Mouse (Mus musculus) left cerebral cortex, postnatal 4 days (tissue): ENCODE data around the gene Fmnl3. TPM values are rescaled to one million over a fixed set of nuclear protein-coding genes. Genes with fewer than 3 reads are reported as not detected.

ENCODE experiments used
- DNase-seq: peaks from one replicate; pipeline ENCODE4 v3.0.0-alpha.2; 2022
- intact Hi-C: fragments of 180-260 bp; cut with DNase I; formaldehyde crosslinking; loops from one replicate; pipeline ENCODE4 v1.15.1; 2025
- total RNA-seq, 2 experiments: library from RNA; stranded (reverse); gene quantifications; 2 replicates each; pipeline ENCODE4 v1.2.3; 2021

The Fmnl3 gene
- total RNA-seq, 2 experiments from 2014 or later, result 23.2 to 24.0 TPM

GRCm38 (mm10) chr15:99320168-99320674 is 50.1 kb downstream of the Fmnl3 start:
- intact Hi-C loops, result no loop called here
- DNase-seq, result no peak

DNA sequence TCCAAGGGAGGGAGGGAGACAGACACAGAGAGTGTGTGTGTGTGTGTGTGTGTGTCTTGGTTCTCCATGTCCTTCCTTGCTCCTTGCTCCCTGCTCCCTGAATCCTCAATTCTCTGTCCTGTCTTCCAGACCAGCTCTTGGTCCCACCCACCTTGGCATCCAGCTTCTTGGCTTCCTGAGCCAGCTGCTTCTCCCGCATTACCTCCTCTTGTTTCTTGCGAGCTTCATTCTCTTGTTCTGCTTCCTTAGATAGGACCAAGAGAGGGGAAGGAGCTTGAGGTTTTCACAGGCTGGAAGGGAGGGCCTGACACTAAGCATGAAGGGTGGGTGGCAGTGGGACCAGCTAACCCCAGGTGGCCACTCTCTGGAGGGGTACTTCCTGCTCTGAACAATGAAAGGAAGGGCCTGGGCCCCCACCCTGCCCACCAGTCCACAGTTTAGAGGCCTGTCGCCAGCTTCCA is 50.8 kb downstream of the Fmnl3 start:
- intact Hi-C loops, result loop anchor here (5.0 kb wide), 1 partner anchor 53 kb away; the partner anchor contains the start of gene Fmnl3
- no peak for DNase-seq

DNA sequence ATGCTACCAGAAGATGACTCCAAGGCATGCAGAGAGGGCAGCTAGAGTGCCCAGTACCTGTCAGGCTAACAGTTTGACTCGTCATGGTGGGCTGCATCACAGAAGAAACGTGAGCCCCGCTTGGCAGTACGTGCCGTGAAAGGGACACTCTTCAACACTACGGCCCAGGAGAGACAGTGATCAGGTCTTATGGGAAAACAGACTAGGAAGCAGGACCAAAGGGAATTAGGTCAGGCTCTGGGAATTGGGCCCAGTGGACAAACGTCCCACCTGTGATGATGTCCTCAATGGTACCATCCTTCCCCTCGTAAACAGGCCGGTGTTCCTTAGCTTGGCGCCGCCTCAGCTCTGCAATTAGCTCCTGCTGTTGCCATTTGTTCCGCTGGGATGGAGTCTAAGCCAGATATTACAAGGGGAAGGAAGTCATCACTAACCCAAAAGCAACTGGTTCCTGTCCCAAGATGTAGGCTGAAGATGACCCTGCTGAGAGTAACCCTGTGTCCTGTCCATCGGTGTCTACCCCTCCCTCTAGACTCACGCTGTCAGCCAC is 51.3 kb downstream of the Fmnl3 start:
- intact Hi-C loops, result loop anchor here (5.0 kb wide), 1 partner anchor 53 kb away; the partner anchor contains the start of gene Fmnl3
- no peak for DNase-seq

DNA sequence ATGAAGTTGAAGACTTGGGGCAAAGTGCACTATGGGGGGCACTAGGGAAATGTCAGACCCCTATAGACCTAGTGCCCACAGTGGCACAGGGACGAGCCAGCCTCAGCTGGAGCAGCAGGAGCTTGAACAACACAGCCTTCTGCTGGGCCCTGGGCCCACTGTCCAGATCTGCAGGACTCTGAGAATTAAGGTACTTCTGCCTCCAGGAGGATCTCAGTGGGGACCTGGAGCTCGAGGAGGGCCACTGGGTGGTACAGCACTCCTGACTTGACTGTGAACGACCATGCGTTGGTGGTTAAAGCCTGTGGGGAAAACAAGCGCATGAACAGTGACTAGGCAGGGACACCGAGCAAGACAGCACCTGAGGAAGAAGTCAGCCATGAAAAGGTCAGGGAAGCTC is 52.2 kb downstream of the Fmnl3 start:
- intact Hi-C loops, result loop anchor here (5.0 kb wide), 1 partner anchor 54 kb away; the partner anchor contains the start of gene Fmnl3

DNA sequence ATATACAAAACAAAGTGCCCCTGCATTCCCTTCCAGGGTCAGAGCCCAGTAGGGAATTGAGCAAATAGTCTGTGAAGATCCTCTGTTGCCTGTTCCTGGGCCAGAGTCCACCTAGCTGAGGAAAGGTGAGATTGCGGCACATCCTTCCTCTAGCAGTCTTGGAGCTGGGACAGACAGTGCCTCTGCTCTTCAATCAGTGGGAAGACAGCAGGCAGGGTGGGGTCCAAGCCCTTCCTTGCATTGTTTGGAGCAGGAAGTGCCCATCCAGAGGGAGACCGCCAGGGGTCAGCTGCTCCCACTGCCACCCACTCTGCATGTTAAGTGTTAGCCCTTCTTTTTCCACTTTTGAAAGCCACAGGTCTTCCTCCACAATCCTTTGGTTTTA is 53.0 kb downstream of the Fmnl3 start:
- no peak for DNase-seq
- intact Hi-C loops, result loop anchor here (5.0 kb wide), 1 partner anchor 55 kb away; the partner anchor contains the start of gene Fmnl3

More for the DNA sequence above, 52.2 kb downstream of the Fmnl3 start:
- DNase-seq, result no peak

GRCm38 (mm10) chr15:99316314-99317266 is 53.7 kb downstream of the Fmnl3 start:
- intact Hi-C loops, result loop anchor here (5.0 kb wide), 1 partner anchor 56 kb away; the partner anchor contains the start of gene Fmnl3
- peak; percentile 80 for DNase-seq

GRCm38 (mm10) chr15:99314891-99315290 is 55.4 kb downstream of the Fmnl3 start:
- DNase-seq, result no peak
- intact Hi-C loops, result loop anchor here (5.0 kb wide), 1 partner anchor 57 kb away; the partner anchor contains the start of gene Fmnl3

- intact Hi-C loops, result no loop called here
- no peak for DNase-seq
Observed at GRCm38 (mm10) chr15:99310617-99311016, 59.7 kb downstream of the Fmnl3 start.

DNA sequence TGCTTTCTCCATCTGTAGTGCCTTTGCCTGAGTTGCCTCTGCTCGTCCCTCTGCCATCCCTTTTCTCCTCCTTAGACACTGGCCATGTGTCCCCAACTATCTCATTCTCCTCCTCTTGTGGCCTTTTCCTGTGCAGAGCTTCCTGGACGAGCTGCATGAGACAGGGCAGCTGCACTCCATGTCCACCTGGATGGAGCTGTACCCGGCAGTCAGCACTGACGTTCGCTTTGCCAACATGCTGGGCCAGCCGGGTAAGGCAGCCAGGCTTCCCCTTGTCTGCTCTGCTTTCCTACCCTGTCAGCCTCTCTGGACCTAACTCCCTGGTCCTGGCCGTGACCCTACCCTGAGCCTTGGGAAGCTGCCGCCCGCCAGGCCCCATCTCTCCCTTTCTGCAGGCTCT is 60.7 kb downstream of the Fmnl3 start:
- DNase-seq, result no peak
- intact Hi-C loops, result no loop called here

GRCm38 (mm10) chr15:99307476-99307875 is 62.8 kb downstream of the Fmnl3 start:
- intact Hi-C loops, result no loop called here
- DNase-seq, result no peak

DNA sequence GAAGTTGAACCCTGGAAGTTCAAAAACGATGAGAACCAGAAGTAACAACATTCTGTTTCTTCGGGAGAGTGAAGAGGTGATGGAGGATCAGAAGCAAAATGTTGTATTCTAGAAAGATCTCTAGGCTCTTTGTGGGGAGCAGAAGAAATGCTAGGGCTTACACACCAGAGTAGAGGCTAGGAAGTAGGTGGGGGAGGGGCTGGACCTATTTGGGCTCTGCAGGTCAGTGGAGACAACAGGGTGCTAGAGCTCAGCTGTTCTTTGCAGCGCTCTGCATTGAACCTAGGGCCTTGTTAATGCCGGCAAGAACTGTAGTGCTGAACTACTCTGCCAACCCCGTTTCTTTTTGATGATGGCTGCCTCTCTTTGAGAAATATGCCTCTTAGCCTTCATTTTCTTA is 74.1 kb downstream of the Fmnl3 start:
- intact Hi-C loops, result no loop called here
- no peak for DNase-seq

- intact Hi-C loops, result no loop called here
- DNase-seq, result peak; percentile 56
Observed at GRCm38 (mm10) chr15:99295484-99295981, 74.7 kb downstream of the Fmnl3 start, which contains the start of gene Fam186b. Gene Fam186b (minus strand): TSS chr15:99295888.

DNA sequence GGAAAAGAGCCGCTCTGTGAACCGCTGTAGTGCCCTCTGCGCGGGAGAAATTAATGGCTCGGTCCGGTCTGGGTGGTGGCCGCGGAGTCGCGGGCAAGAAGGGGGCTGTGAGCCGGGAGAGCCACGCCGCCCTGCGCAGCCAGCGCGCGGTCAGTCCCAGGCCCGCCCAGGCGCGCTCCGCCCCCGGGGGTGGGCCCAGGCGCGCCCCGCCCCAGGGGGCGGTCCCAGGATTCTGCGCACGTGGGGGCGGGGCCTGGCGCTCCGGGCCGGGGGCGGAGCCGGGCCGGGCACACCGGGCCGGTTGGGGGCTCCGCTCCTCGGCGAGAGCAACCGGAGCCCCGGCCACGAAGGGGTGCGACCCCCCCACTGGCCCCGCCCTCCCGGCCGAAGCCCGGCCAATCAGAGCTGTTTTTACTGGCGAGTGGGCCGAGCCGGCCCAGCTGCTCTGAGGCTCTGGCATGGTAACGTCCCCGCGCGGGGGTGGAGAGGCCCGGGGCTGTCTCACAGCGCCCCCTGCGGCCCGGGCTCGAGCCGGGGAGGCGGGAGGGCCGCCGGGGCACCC is 75.4 kb downstream of the Fmnl3 start, which contains the start of gene Prpf40b:
Gene Prpf40b (plus strand): TSS at position 275 of the 562 bp plus-strand sequence.
- intact Hi-C loops, result no loop called here
- peak; percentile 96 for DNase-seq

- no peak for DNase-seq
Observed at GRCm38 (mm10) chr15:99294287-99294686, 76.0 kb downstream of the Fmnl3 start.

DNA sequence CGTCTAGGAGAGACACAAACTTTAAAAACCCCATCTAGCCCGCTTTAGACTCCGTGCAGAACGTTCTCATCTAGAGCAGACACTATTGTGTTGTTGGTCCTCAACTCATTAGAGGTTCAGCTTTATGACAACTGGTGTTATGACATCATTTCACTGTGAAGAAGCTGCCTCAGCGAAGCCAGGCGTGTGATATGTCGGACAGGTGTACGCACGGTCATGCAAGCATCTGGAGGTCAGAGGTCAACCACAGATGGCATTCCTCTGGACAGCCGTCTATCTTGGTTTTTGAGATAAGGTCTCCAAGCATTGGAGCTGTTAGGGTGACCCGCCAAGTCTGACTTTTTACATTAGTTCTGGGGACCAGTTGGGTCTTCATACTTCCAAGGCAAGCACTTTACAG is 79.7 kb downstream of the Fmnl3 start:
- no peak for DNase-seq
- intact Hi-C loops, result no loop called here

More at GRCm38 (mm10) chr15:99294287-99294686, 76.0 kb downstream of the Fmnl3 start:
- intact Hi-C loops, result no loop called here

DNA sequence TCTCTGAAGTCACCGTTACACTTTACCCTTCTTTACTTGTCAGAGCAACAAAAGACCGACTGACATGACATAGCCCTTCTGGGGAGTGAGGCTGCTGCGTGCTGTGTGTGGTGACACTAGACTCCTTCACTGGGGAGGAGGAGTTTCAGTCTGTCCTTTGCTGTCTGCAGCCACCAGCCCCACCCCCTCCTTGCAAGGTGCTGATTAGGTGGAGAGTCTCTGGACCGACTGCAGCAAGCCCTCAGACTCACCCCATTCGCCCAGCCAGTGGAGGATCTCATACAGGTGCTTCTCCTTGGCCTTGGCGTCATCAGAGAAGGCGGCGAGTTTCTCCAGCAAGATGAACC is 85.1 kb downstream of the Fmnl3 start:
- DNase-seq, result no peak
- intact Hi-C loops, result no loop called here

GRCm38 (mm10) chr15:99284527-99285188 is 85.6 kb downstream of the Fmnl3 start:
- DNase-seq, result no peak
- intact Hi-C loops, result no loop called here

GRCm38 (mm10) chr15:99283456-99283855 is 86.8 kb downstream of the Fmnl3 start:
- no peak for DNase-seq
- intact Hi-C loops, result no loop called here

DNA sequence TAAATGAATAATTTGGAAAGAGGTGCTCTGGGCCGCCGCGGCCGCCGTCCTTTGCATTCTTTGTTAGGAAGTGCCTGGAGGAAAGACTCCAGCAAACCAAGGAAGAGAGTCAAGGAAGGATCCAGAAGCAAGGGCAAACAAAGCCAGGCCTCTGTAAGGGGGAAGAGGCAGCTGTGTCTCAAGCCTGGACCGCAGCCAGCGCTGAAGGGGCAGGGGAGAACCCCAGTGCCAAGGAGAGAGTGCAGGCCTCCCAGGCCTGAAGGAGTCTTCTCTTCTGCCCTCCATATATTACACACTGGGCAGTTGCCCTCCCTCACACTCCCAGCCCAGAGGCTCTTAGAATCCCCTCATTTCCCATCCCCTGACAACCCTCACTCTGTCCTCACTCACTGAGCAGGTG is 92.0 kb downstream of the Fmnl3 start:
- intact Hi-C loops, result no loop called here
- DNase-seq, result peak; percentile 63

- intact Hi-C loops, result no loop called here
- DNase-seq, result no peak
Observed at GRCm38 (mm10) chr15:99276095-99276494, 94.2 kb downstream of the Fmnl3 start.
